Mouse (Mus musculus) ES-E14 (cell line): Measurements from ENCODE around the gene Tacc2.

Experiments
- HCFC1 ChIP-seq: IDR thresholded peaks from 2 replicates; pipeline ENCODE4 v1.6.1; 2012; ENCODE audit warnings: low read length, inconsistent platforms, borderline replicate concordance; ENCODE audit not compliant: insufficient read depth
- MAFK ChIP-seq: IDR thresholded peaks from 2 replicates; pipeline ENCODE4 v1.6.1; 2014; ENCODE audit warnings: mild to moderate bottlenecking, low read depth, low read length, inconsistent platforms; ENCODE audit not compliant: insufficient read depth
- ZC3H11A ChIP-seq: IDR thresholded peaks from 2 replicates; pipeline ENCODE4 v1.6.1; 2012; ENCODE audit warnings: low read depth, mild to moderate bottlenecking, inconsistent platforms, low read length, borderline replicate concordance
- ZNF384 ChIP-seq: IDR thresholded peaks from 2 replicates; pipeline ENCODE4 v1.6.1; 2012; ENCODE audit warnings: low read depth, low read length, inconsistent platforms

- no peak for TF ChIP-seq ZNF384
- no peak for TF ChIP-seq HCFC1
- no peak for TF ChIP-seq MAFK
- no peak for TF ChIP-seq ZC3H11A
These were observed 104.6 kb downstream of the Tacc2 start for GRCm38 (mm10) chr7:130681798-130682197.
